Mouse (Mus musculus): ENCODE results near the gene Sccpdh. TPM values are rescaled to one million over a fixed set of nuclear protein-coding genes. Genes with fewer than 3 reads are reported as not detected.
"Not testable (repeated sequence)": the region's sequence is repeated elsewhere in the genome, so short reads cannot be mapped to it uniquely, and the experiment has no call there.

Sccpdh gene
- polyA plus RNA-seq (2012; rRNA removed) = 76.6 and 90.6 TPM in 2 replicates

- peak; percentile 46 to 82 for DNase-seq (ENCODE audit: extremely low spot score in 1 of 2, low spot score in 1 of 2)
These were observed at the start of gene Sccpdh for GRCm38 (mm10) chr1:179668013-179668805. Gene Sccpdh (plus strand): TSS chr1:179668210.

DNA sequence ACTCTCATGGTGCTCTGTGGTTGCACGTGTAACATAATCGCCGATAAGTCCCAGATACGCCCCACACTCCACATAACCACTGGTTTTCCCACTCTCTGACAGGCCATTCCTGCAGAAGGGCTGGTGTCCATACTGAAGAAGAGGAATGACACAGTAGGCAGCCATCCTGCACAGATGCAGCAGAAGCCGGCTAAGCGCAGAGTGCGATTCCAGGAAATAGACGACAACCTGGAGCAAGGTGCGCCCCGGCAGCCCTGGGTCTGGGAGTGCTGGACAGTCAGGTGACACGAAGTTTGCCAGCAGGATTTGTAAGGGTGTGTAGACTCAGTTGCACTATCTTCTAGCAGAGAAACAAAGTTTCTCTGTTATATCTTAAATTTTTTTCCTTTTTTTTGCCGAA lies 45.3 kb upstream of the Sccpdh start:
- DNase-seq (ENCODE audit: extremely low spot score in 1 of 2, low spot score in 1 of 2) = no peak

DNA sequence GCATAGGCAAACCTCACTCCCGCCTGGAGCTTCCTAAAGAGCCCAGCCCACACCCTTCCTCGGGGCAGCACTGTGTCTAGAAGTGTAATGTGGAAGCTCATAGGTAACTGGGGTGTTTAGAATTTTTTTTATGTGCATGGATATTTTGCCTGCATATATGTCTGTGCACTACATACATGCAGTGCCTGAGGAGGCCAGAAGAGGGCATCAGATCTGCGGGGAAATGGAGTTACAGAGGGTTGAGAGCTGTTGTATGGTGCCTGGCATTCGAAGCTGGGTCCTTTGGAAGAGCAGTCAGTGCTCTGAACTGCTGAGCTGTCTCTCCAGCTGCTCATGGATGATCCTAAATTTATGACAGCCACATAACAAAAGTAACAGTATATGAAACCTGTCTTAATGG lies 44.4 kb upstream of the Sccpdh start:
- peak in 1 of 2 experiments; percentile 41 for DNase-seq (ENCODE audit: extremely low spot score in 1 of 2, low spot score in 1 of 2)

DNA sequence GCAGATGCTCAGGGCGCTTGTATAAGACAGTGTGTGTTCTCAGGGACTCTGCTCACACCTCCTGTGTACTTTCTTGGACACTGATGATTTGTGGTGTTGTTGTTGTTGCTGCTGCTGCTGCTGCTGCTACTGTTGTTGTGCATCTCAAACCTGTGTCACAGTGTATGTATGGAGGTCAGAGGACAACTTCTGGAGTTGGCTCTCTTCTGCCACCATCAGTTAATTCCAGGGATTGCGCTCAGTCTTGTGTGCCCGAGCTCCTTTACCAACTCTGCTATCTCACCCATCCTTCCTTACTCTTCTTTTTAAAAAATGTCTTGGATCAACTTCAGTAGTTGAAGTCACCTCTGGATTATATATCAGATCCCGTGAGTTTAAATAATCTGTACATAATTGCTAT lies 43.7 kb upstream of the Sccpdh start:
- peak in 1 of 2 experiments; percentile 72 for DNase-seq (ENCODE audit: extremely low spot score in 1 of 2, low spot score in 1 of 2)

GRCm38 (mm10) chr1:179627855-179628254 lies 40.2 kb upstream of the Sccpdh start:
- DNase-seq (ENCODE audit: extremely low spot score in 1 of 2, low spot score in 1 of 2) = no peak

DNA sequence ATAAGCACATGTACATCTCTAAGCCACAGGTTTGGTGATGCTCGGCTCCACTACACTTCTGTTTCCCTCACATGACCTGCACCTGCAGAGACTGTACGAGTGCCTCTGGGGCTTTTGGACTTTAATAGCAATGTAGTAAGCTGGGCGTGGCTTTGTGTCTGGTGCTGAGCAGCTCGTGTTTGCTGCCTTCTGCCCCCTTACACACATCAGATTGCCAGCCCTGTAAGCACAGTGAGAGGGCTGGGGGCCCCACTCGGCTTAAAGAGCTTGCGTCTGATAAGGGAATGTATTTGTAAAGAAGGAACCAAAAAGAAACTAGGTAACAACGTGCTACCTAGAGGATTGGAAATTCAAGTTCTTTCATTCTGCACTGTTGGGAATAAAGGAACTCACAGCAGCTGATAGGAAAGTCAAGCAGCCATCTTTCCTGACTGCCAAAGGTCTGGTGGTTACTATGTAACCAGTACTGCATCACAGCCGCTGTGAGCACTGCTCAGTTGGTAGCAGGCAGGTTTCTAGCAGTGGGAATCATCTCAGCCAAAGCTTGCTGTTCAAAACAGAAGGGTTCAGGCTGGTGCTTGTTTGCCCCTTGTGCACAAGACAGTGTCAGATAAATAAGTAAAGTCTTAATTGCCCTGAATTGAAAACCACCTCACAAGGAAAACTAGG lies 39.4 kb upstream of the Sccpdh start:
- DNase-seq (ENCODE audit: extremely low spot score in 1 of 2, low spot score in 1 of 2) = no peak

DNA sequence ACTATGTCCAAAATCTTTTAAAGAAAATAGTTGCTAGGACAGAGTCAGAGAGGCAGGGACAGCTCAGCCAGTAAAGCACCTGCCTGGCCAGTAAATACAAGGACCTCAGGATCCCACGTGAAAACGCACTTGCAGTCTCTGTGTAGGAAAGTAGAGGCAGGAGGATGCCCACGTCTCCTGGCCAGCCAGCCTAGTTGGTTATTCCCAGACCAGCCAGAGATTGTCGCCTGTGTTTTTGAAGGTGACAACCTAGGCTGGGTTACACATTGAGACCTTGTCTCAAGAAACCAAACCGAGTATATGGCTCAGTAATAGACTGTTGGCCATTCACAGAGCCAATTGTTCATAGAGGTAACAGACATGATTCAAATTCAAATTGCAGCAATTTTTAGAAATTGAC lies 38.7 kb upstream of the Sccpdh start:
- no peak for DNase-seq (ENCODE audit: extremely low spot score in 1 of 2, low spot score in 1 of 2)

- DNase-seq (ENCODE audit: extremely low spot score in 1 of 2, low spot score in 1 of 2) = no peak
These were observed 35.1 kb upstream of the Sccpdh start for GRCm38 (mm10) chr1:179632746-179633413.

GRCm38 (mm10) chr1:179633414-179633752 lies 34.6 kb upstream of the Sccpdh start:
- peak in 1 of 2 experiments; percentile 56 for DNase-seq (ENCODE audit: extremely low spot score in 1 of 2, low spot score in 1 of 2)

DNA sequence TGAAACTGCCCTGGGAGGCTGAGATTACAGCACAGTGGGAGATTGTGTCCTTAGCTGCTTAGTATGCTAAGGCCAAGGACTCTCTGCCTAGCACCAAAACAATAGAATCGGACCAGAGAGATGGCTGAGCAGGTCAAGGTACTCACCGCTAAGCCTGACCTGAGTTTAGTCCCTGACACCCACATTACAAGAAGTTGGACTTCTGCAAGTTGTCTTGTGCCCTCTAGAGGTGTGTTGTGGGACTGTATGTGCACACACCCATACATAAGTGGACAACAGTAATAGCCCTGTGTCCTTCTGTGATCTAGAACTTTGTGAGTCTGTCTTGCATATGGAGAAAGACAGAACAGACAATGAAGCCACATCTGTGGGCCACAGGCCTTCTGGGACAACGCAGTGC lies 33.9 kb upstream of the Sccpdh start:
- no peak for DNase-seq (ENCODE audit: extremely low spot score in 1 of 2, low spot score in 1 of 2)

DNA sequence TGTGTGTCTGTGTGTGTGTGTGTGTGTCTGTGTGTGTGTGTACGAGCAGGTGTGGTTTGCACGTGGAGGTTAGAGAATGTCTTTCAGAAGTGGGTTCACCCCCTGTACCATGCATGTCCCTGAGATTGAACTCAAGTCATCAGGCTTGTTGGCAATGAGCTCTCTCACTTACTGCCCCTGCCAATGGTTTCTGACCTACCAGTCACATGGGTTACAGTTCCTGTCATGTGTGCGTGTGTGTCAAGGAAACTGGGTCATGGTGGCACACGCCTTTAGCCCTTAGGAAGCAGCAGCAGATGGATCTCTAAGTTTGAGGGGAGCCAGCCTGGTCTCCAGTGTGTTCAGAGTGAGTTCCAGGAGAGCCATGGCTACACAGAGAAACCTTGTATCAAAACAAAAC lies 25.3 kb upstream of the Sccpdh start:
- no peak for DNase-seq (ENCODE audit: extremely low spot score in 1 of 2, low spot score in 1 of 2)

DNA sequence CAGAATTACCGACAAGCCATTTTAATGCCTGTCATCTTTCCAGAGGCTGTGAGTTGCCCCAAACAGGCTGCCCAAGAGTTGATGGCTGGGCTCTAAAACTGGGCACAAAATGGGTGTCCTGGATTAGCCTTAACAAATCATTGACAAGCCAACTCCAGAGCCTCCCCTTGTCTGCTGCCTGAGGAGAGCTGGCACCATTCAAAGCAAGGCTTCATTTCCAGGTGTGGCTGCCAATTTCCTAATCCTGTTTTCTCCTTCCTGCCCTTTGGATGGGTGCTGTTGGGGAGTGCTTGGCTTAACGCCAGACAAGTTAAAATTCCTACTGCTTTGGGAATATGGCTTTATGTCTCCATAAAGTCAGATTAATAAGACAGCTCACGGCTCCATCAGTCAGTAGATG lies 23.9 kb upstream of the Sccpdh start:
- DNase-seq (ENCODE audit: extremely low spot score in 1 of 2, low spot score in 1 of 2) = no peak

DNA sequence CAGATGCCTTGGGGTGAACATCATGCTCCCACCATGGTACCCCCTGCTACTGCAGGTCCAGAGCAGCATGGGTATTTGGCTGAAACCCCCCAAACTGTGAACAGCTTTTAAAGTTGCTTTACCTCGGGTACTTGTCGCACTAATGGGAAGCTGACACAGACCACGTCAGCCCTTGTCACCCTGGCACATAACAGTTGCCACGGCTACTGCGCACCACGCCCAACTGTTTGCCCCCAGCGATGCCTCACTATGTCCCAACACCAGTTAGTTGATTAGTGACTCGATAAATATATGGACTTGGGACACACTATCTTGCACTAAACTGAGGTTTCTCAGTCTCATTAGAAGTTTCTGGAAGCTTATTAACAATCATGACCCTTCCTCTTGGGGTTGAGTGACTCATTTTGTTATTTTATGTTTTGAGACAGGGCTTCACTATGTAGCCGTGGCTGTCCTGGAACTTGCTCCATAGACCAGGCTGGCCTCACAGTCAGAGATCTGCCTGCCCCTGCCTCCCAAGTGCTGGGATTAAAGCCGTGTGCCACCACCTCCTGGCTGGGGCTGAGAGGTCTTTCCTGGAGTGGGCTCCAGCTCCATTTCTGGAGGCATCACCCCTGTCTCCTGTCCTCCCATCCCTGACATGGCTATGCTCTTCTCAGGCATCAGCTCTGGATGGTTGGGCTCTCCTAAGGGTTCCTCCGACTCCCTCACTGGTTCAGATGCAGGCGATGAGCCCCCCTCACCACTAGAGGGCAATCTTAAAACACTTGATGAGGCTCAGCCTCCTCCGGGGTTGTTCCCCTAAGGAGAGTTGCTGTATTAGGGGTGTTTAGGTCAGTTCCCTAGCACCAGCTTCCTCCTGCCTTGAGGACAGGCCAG lies 22.7 kb upstream of the Sccpdh start:
- DNase-seq (ENCODE audit: extremely low spot score in 1 of 2, low spot score in 1 of 2) = peak; percentile 74 to 96

- DNase-seq (ENCODE audit: extremely low spot score in 1 of 2, low spot score in 1 of 2) = no peak
These were observed 22.1 kb upstream of the Sccpdh start for GRCm38 (mm10) chr1:179645980-179646268.

DNA sequence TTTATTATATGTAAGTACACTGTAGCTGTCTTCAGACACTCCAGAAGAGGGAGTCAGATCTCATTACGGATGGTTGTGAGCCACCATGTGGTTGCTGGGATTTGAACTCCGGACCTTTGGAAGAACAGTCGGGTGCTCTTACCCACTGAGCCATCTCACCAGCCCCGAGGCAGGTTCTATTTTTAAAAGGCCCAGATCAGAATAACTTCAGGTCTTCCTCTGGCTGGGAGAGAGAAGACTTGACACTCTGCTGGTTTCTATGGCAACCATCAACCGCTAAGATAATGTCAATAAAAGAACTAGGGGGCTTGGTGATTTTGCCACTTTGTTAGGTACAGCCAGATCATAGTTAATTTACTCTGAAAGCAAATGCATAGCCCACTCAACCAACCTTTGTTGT lies 19.3 kb upstream of the Sccpdh start:
- DNase-seq (ENCODE audit: extremely low spot score in 1 of 2, low spot score in 1 of 2) = not testable (repeated sequence)

DNA sequence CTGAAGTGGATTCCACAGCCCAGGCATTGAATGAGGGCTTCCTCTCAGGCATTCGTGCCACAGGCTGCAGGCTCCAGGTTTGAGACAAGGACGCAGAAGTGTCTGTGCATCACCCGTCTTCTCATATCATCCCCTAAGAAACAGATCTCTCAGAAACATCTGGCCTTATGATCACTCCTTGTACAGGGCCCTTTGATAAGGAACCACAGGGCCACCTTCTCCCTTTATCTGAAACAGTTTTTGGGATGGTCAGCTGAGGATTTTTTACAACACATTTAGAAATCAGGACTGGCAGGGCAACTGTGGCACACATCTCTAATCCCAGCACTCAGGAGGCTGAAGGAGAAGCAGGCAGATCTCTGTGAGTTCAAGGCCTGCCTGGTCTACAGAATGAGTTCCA lies 18.7 kb upstream of the Sccpdh start:
- no peak for DNase-seq (ENCODE audit: extremely low spot score in 1 of 2, low spot score in 1 of 2)

DNA sequence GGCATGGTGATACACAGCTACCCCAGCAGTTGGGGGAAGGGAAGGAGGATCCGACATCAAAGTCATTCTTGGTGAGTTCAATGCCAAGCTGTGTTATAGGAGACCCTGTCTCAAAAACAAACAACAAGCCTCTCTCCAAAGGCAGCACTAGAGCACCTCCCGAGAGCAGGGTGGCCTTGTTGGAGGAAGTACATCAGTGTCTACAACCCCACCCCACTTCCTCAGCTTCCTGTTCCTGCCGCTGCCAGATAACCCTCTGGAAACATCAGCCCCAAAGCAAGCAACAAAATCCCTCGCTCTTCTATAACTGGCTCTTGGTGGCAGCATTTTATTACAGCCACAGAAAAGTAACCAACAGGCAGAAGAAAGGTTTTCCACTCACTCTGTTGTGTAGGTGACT lies 17.7 kb upstream of the Sccpdh start:
- DNase-seq (ENCODE audit: extremely low spot score in 1 of 2, low spot score in 1 of 2) = no peak

DNA sequence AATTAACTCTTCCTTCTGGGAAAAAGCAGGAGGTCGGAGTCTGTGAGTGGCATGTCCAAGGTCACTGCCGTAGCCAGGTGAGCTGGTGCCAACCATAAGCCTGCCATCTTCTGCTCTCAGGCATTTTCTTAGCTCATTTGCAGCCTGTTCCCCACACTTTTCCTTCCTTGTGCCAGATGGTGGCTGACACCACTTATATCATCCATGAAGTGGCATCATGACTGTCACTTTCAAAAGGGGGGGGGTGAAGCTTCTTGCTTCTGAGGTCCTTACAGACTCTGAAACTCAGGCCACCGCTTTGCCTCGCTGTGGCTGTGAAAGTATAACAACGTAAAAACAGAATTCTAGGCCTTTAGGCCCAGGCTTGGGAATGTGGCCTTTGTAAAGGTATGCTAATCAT lies 16.8 kb upstream of the Sccpdh start:
- peak in 1 of 2 experiments; percentile 39 for DNase-seq (ENCODE audit: extremely low spot score in 1 of 2, low spot score in 1 of 2)

DNA sequence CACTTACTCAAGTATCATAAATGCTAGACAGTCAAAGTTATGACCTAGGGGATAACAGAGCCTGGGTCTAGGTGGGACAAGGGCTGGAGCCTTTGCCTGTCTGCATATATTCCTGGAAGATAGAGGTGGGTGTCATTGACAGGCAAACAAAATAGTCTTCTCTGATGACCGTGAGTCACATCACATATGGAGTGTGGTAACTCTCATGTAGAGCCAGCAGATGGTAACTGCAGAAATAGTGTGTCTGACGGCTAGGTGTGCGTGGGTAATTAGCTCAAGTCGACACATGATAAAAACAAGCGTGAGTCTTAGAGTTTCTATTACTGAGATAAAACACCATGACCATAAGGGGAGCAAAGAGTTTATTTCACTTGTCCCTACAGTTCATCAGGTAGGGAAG lies 4.9 kb upstream of the Sccpdh start:
- peak in 1 of 2 experiments; percentile 58 for DNase-seq (ENCODE audit: extremely low spot score in 1 of 2, low spot score in 1 of 2)

GRCm38 (mm10) chr1:179664309-179664930 lies 3.6 kb upstream of the Sccpdh start:
- no peak for DNase-seq (ENCODE audit: extremely low spot score in 1 of 2, low spot score in 1 of 2)
